Mouse (Mus musculus): ENCODE measurements around the gene Rpf1. TPM values are rescaled to one million over a fixed set of nuclear protein-coding genes. Genes with fewer than 3 reads are reported as not detected.

Gene Rpf1
- polyA plus RNA-seq, 1 experiment from 2014 or later: 63.9 TPM

- no peak for DNase-seq (ENCODE audit: low spot score)
- Histone ChIP-seq H3K4me1 (no peaks in the 10 kb centered on the region), H3K9me3 (replicated peaks) (no peaks in the 10 kb centered on the region), H3K27ac (no peak overlapping the region), H3K27me3 (ENCODE audit: low read depth, poor library complexity, severe bottlenecking) (no peaks in the 10 kb centered on the region), H3K4me3 (no peak overlapping the region), H3K36me3 (no peaks in the 10 kb centered on the region)
- WGBS: 91% methylated on average over 8 of the region's 8 CpGs
Measured at GRCm38 (mm10) chr3:146494941-146495340, 26.3 kb downstream of the Rpf1 start.

GRCm38 (mm10) chr3:146486464-146486863, 34.8 kb downstream of the Rpf1 start:
- WGBS: 87% methylated on average over 4 of the region's 4 CpGs
- DNase-seq (ENCODE audit: low spot score): no peak
- H3K4me1 ChIP-seq: no peaks in the 10 kb centered on the region

GRCm38 (mm10) chr3:146482044-146482443, 39.2 kb downstream of the Rpf1 start:
- 92% methylated on average over 2 of the region's 2 CpGs for WGBS
- DNase-seq (ENCODE audit: low spot score): no peak
- H3K27me3 ChIP-seq (ENCODE audit: low read depth, poor library complexity, severe bottlenecking): no peaks in the 10 kb centered on the region

More at GRCm38 (mm10) chr3:146486464-146486863, 34.8 kb downstream of the Rpf1 start:
- H3K36me3 ChIP-seq: no peaks in the 10 kb centered on the region
- H3K27ac ChIP-seq: no peak overlapping the region
- no peaks in the 10 kb centered on the region for H3K27me3 ChIP-seq (ENCODE audit: low read depth, poor library complexity, severe bottlenecking)
- no peak overlapping the region for H3K4me3 ChIP-seq
- H3K9me3 ChIP-seq (replicated peaks): no peaks in the 10 kb centered on the region

GRCm38 (mm10) chr3:146474428-146474827, 46.8 kb downstream of the Rpf1 start:
- Histone ChIP-seq H3K4me3 (no peak overlapping the region), H3K27ac (no peak overlapping the region), H3K27me3 (ENCODE audit: low read depth, poor library complexity, severe bottlenecking) (no peaks in the 10 kb centered on the region), H3K9me3 (replicated peaks) (no peaks in the 10 kb centered on the region), H3K36me3 (no peaks in the 10 kb centered on the region), H3K4me1 (no peaks in the 10 kb centered on the region)
- no peak for DNase-seq (ENCODE audit: low spot score)
- 93% methylated on average over 3 of the region's 3 CpGs for WGBS

More at GRCm38 (mm10) chr3:146482044-146482443, 39.2 kb downstream of the Rpf1 start:
- Histone ChIP-seq H3K9me3 (replicated peaks) (no peaks in the 10 kb centered on the region), H3K4me1 (no peaks in the 10 kb centered on the region), H3K36me3 (no peaks in the 10 kb centered on the region), H3K27ac (no peak overlapping the region), H3K4me3 (no peak overlapping the region)

- Histone ChIP-seq H3K27ac (no peak overlapping the region), H3K4me1 (no peaks in the 10 kb centered on the region), H3K9me3 (replicated peaks) (no peaks in the 10 kb centered on the region), H3K4me3 (no peak overlapping the region), H3K27me3 (ENCODE audit: low read depth, poor library complexity, severe bottlenecking) (no peaks in the 10 kb centered on the region), H3K36me3 (no peaks in the 10 kb centered on the region)
- no peak for DNase-seq (ENCODE audit: low spot score)
Measured at GRCm38 (mm10) chr3:146473741-146474140, 47.5 kb downstream of the Rpf1 start.

- Histone ChIP-seq H3K4me3 (no peak overlapping the region), H3K9me3 (replicated peaks) (no peaks in the 10 kb centered on the region), H3K36me3 (no peaks in the 10 kb centered on the region), H3K4me1 (no peaks in the 10 kb centered on the region), H3K27me3 (ENCODE audit: low read depth, poor library complexity, severe bottlenecking) (no peaks in the 10 kb centered on the region), H3K27ac (no peak overlapping the region)
- WGBS: 73% methylated on average over 4 of the region's 4 CpGs
- no peak for DNase-seq (ENCODE audit: low spot score)
Measured at GRCm38 (mm10) chr3:146472657-146473056, 48.6 kb downstream of the Rpf1 start.

GRCm38 (mm10) chr3:146469226-146469625, 52.0 kb downstream of the Rpf1 start:
- no peaks in the 10 kb centered on the region for H3K27me3 ChIP-seq (ENCODE audit: low read depth, poor library complexity, severe bottlenecking)
- H3K9me3 ChIP-seq (replicated peaks): no peaks in the 10 kb centered on the region
- H3K4me1 ChIP-seq: no peaks in the 10 kb centered on the region
- WGBS: 86% methylated on average over 2 of the region's 2 CpGs
- no peaks in the 10 kb centered on the region for H3K36me3 ChIP-seq
- no peak overlapping the region for H3K27ac ChIP-seq
- no peak for DNase-seq (ENCODE audit: low spot score)
- H3K4me3 ChIP-seq: no peak overlapping the region

GRCm38 (mm10) chr3:146462939-146463338, 58.3 kb downstream of the Rpf1 start:
- H3K27me3 ChIP-seq (ENCODE audit: low read depth, poor library complexity, severe bottlenecking): no peaks in the 10 kb centered on the region
- no peak overlapping the region for H3K4me3 ChIP-seq
- no peaks in the 10 kb centered on the region for H3K4me1 ChIP-seq
- no peaks in the 10 kb centered on the region for H3K36me3 ChIP-seq
- 68% methylated on average over 2 of the region's 2 CpGs for WGBS
- H3K27ac ChIP-seq: no peak overlapping the region
- H3K9me3 ChIP-seq (replicated peaks): no peaks in the 10 kb centered on the region
- DNase-seq (ENCODE audit: low spot score): no peak

Other genes starting within 250 kb of the Rpf1 start
- gene Ssx2ip, start 116.8 kb downstream of the Rpf1 start, polyA plus RNA-seq (2016; fragmentation: Nextera tagmentation; extraction: Ambion mirVana): 20.1 and 23.0 TPM in 2 replicates
- 3.3 and 4.7 TPM in 2 replicates for gene Ctbs, start 71.6 kb downstream of the Rpf1 start, polyA plus RNA-seq (2016; fragmentation: Nextera tagmentation; extraction: Ambion mirVana)
- gene Spata1, start 21.7 kb downstream of the Rpf1 start, polyA plus RNA-seq (2016; fragmentation: Nextera tagmentation; extraction: Ambion mirVana): 3.9 and 6.8 TPM in 2 replicates
- 1,264 and 1,383 TPM in 2 replicates for gene Gng5, start 21.6 kb downstream of the Rpf1 start, polyA plus RNA-seq (2016; fragmentation: Nextera tagmentation; extraction: Ambion mirVana)
- gene Uox, start 49.0 kb upstream of the Rpf1 start, polyA plus RNA-seq (2016; fragmentation: Nextera tagmentation; extraction: Ambion mirVana): not detected in 2 replicates
- 0.05 TPM in 1 of 2 replicates, not detected in the other for gene Dnase2b, start 94.2 kb upstream of the Rpf1 start, polyA plus RNA-seq (2016; fragmentation: Nextera tagmentation; extraction: Ambion mirVana)
- gene 4930503B20Rik, start 129.9 kb upstream of the Rpf1 start, polyA plus RNA-seq (2016; fragmentation: Nextera tagmentation; extraction: Ambion mirVana): not detected in 2 replicates
- 0.83 and 1.2 TPM in 2 replicates for gene Samd13, start 164.2 kb upstream of the Rpf1 start, polyA plus RNA-seq (2016; fragmentation: Nextera tagmentation; extraction: Ambion mirVana)